Mouse (Mus musculus): ENCODE results near the gene Trim31.

Trim31 gene

DNA sequence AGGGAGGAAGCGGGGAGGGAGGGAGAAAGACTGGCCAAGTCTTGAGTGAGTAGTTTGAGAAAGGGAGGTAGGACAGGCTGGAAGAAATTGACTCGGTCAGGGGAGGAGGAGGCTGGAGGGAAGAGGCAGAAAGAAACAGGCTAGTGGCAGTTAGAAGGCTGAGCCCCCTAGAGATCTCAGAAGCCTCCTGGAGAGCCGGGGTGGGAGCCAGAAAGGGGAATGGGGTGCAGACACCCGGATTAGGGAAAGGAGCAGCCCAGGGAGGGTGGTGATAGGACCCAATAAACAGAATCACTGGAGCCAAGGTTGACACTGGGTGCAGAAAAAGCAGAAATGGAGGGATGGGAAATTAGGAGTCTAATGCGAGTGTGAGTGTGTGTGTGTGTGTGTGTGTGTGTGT, 45.8 kb downstream of the Trim31 start:
- in situ Hi-C loops (cut with MboI, MseI) = no loop called here

DNA sequence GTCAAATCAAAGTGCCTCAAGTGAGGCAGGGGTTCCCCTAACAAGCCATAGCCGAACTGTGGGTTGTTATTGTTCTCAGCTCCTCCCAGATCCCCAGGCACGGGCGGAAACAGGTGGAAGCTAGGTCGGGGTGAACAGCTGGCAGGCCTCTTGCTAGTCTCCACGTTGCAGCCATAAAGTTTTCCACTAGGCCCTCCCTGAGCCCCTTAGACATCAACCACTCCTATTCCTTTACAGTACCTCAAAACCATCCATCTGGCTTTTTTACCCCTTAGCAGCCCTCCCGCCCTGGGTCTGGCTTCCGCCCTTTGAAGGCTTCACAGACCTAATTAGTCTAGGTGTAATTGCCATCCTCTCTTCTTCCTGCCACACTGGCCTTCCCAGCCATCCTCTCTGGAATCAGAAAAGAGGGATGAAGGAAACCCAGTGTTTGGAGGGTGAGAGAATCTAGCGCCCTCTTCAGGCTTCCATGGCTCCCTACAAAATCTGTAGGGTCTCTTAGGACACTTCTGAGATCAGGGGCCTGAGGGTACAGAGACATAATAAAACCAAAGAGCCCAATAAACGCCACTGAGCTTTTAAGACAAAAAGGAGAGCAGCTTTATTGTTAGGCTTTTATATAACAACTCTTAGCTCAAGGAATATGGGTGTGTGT, 46.3 kb downstream of the Trim31 start:
- in situ Hi-C loops (cut with MboI, MseI) = no loop called here

DNA sequence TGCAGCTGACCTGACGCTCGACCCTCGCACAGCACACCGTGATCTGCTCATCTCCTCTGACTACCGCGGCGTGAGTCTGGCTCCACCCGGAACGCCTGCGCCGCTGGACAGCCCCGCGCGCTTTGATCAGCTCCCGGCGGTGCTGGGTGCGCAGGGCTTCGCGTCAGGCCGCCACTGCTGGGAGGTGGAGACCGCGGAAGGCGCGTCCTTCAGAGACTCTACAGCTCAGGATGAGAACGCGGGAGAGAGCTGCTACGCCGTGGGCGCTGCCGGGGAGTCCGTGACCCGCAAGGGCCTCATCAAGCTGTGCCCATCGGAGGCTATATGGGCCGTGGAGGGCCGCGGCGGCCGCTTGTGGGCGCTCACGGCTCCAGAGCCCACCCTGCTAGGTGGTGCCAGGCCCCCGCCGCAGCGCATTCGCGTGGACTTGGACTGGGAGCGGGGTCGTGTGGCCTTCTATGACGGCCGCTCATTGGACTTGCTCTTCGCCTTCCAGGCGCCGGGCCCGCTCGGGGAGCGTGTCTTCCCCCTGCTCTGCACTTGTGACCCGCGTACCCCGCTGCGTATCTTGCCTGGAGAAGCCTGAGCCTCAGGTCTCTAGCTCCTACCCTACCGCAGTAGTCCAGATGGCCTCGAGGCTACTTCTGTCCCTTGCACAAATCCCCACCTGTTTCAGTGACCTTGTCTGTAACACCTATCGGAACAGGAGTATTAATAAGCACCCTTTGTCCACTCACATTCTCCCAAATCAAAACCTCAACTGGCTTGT, 49.3 kb downstream of the Trim31 start:
- in situ Hi-C loops (cut with MboI, MseI) = no loop called here

DNA sequence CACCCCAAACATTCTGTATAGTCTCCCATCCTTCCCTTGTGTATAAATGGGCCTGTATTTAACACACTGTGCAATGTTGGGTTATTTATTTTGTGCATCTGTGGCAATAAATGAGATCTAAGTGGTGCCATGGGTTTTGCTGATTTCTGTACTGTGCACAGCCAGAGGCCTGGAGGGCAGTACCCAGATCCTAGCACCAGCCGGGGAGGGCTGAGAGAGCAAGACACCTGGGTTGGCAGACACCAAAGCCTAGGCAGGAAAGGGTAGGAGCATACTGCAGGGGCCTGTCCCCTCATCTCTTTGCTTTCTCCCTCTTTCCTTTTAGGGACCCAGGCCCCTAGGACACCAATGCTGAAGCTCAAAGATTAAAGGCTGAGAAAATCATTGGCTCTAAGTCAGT, 50.4 kb downstream of the Trim31 start:
- in situ Hi-C loops (cut with MboI, MseI) = no loop called here

DNA sequence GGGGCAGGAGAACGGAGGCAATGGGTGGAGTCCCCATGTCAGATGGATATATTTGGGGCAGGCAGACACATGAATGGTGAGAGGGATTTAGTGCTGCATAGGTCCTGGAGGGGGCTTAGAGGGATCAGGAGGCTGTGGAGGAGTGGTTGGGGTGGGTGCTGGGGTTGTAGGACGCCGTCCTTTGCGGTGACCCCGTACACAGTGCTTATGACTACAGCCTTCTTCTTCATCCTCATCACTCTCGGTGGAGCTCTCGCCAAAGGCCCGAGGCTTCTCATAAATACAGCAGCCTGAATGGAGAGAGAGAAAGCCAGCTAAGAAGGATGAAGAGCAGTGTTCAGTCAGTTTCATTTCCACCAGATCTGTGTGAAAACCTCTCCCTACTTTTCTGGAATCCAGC, 51.3 kb downstream of the Trim31 start:
- in situ Hi-C loops (cut with MboI, MseI) = no loop called here

DNA sequence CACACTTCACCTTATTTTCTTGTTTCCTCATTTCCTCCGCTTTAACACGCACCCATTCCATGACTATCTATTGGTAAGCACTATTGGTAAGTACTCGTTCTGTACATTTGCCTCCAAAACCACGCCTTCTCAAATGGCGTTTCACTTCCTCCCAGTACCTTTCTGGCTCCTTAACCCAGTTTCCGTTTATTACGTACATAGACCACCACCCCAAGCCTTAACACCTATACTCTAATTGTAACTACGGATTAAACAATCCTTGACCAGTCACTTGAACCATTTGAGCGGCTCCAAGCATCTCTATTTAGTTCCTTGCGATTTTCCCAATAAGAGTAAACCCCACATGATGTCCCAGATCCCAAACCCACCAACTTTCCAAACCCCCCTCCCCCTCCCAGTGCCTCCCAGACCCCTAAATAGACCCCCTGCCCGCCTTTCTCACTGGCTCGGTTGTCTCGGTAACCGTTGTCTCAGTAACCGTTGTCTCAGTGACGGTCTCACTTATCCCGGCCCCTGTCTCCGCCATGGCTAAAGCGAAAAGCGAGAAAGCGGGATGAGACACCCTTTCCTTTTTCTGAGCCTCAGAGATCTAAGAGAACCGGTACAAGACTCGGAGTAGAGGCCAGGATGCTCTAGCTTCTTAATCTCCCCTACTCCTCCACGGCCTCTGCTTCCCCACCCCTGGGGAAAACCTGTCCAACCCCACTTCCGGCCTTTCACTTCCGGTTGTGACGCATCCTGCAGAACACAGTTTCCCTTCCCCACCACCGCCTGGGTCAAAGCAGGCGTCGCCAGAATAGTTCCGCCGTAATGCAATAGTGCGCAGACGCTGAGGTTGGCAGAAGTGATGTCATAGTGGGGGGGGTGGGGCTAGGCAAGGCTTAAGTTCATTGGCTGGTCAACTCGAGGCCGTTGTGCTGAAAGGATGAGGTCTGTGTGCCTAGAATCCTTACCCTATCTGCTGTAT, 53.3 kb downstream of the Trim31 start, which contains the start of gene Ppp1r11:
TSS of gene Ppp1r11 (minus strand) at position 761 of the 967 bp plus-strand sequence.
- in situ Hi-C loops (cut with MboI, MseI) = loop anchor here (25.0 kb wide), 1 partner anchor 1964 kb away; the partner anchor contains the start of gene Lsm2

DNA sequence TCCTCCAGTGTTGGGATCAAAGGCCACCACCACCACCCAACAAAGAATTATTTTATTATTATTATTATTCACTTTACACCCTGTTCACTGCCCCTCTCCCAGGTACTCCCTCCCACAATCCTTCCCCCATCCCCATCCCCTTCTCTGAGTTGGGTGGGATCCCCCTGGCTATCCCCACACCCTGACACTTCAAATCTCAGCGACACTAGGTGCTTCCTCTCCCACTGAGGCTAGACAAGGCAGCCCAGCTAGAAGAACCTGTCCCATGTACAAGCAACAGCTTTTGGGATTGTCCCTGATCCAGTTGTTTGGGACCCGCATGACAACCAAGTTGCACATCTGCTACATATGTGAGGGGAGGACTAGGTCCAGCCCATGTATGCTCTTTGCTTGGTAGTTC, 54.7 kb downstream of the Trim31 start:
- in situ Hi-C loops (cut with MboI, MseI) = loop anchor here (25.0 kb wide), 1 partner anchor 1965 kb away; the partner anchor contains the start of gene Lsm2

DNA sequence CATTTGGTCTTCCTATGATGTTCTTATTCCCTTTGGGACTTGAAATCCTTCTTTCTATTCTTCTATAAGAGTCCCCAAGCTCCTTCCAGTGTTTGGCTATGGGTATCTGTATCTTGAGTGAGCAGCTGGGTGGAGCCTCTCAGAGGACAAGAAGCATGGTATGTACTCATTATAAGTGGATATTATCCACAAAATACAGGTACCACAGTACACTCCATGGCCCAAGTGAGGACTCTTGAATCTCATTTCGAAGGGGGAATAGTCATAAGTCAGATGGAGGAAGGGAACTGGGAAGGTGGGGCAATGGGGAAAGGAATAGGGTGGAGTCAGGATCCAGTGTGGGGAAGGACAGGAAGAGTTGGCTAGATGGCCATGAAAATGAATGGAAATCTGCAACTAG, 55.1 kb downstream of the Trim31 start:
- in situ Hi-C loops (cut with MboI, MseI) = loop anchor here (25.0 kb wide), 1 partner anchor 1966 kb away; the partner anchor contains the start of gene Lsm2

DNA sequence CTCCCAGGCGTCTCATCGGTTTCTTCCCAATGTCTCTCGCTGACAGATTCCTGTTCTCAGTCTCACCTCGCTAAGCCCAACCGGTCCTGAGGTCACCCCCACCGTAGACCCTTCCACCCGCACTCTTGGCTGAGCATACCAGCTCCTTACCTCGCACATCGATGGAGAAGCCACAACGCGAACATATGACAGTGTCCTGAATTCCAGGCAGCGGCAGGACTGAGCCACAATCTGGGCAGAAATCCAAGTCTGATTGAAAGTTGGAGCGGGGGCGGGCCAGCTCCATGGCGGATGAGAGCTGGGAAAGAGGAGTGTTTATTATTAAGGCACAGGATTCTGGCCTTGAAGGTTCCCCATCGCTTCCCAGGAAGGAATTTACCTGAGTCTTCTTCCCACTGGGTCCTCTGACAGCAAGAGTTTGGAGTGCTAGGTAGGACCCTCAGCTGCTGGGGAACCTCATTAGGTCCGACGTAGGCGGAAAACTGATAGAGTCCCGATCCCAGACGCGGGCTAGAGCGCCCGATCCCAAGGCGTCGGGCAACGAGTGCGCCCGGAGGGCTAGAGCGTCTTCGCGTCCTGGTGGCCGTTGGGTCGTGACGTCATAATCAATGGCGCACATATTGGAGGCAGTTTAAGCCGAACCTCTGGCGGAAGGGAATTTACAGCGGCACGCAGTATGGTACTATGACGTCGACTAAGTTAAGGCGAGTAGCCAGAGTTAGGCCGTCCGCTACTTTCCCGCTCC, 60.3 kb downstream of the Trim31 start, which contains the start of the genes Znrd1 and Znrd1as:
TSS of gene Znrd1 (minus strand) at position 561 of the 745 bp plus-strand sequence.
TSS of gene Znrd1as (plus strand) at position 594 of the 745 bp plus-strand sequence.
- in situ Hi-C loops (cut with MboI, MseI) = loop anchor here (25.0 kb wide), 1 partner anchor 1971 kb away; the partner anchor contains the start of gene Lsm2

DNA sequence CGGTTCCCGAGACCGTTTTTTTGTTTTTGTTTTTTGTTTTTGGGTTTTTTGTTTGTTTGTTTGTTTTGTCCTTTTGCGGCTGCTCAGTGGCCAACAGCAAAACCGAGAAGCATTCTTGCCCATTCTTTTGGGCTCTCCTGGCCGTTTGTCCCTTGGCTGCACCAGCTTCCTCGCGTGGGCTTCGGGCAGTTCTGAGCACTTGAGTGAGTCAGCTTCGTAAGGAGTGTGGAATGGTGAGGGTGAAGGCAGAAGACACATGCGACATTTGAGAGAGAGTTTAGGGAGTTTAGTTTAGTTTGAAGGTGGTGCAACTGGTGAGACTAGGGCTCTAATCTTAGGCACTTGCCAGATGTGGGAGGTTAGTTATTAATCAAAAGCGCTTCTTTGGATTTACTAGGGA, 61.0 kb downstream of the Trim31 start:
- in situ Hi-C loops (cut with MboI, MseI) = loop anchor here (25.0 kb wide), 1 partner anchor 1972 kb away; the partner anchor contains the start of gene Lsm2

Data from T-helper 2 cell (primary cell).